Mouse (Mus musculus): ENCODE data around the gene Prkg1. TPM values are rescaled to one million over a fixed set of nuclear protein-coding genes. Genes with fewer than 3 reads are reported as not detected.

The Prkg1 gene
- total RNA-seq, 1 experiment from 2014 or later = 21.6 TPM

DNA sequence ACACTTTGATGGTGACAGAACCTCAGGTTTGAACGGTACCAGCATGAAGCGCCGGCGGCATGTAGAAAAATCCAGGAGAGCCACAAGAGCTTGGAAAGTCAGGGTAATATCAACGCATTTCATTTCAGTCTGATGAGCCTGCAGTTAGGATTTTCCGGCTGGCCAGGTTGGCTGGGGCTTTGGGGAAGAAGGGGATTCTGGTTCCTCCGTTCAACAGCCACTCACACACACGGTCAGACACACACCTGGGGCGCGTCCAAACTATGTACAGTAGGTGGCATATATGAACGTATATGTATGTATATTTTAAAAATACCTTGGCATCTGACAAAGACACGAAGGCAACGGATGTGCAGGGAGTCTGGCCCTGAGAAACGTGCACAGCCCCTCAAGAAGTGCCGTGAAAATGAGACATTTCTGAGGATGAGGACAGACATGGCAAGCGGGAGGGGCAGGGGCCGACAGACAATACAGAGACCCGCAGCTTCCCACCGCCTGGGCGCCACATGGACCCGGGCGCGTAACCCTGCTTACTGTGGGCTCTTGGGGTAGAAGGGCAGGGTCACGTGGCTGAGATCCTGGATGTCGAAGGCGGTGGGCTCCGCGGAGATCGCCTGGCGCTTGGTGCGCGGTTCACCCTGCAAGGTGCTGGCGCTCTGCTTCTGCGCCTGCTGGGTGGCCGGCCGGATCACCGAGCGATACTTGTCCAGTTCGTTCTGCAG lies 101.2 kb downstream of the Prkg1 start:
- ATAC-seq (replicated peaks in 1 of 2; ENCODE audit: insufficient read depth in 1 of 2, low FRiP score in 2 of 2, low TSS enrichment in 1 of 2, low read depth in 1 of 2, poor library complexity in 2 of 2, severe bottlenecking in 2 of 2) = peak; percentile 23 to 55; a peak in 3 of 4 replicates

GRCm38 (mm10) chr19:31662802-31663201 lies 102.0 kb downstream of the Prkg1 start:
- ATAC-seq (replicated peaks in 1 of 2; ENCODE audit: insufficient read depth in 1 of 2, low FRiP score in 2 of 2, low TSS enrichment in 1 of 2, low read depth in 1 of 2, poor library complexity in 2 of 2, severe bottlenecking in 2 of 2) = no peak

- ATAC-seq (replicated peaks in 1 of 2; ENCODE audit: insufficient read depth in 1 of 2, low FRiP score in 2 of 2, low TSS enrichment in 1 of 2, low read depth in 1 of 2, poor library complexity in 2 of 2, severe bottlenecking in 2 of 2) = no peak
Measured at GRCm38 (mm10) chr19:31658751-31659397, 106.0 kb downstream of the Prkg1 start.

GRCm38 (mm10) chr19:31656256-31656655 lies 108.6 kb downstream of the Prkg1 start:
- ATAC-seq (replicated peaks in 1 of 2; ENCODE audit: insufficient read depth in 1 of 2, low FRiP score in 2 of 2, low TSS enrichment in 1 of 2, low read depth in 1 of 2, poor library complexity in 2 of 2, severe bottlenecking in 2 of 2) = no peak

GRCm38 (mm10) chr19:31655826-31656225 lies 109.0 kb downstream of the Prkg1 start:
- ATAC-seq (replicated peaks in 1 of 2; ENCODE audit: insufficient read depth in 1 of 2, low FRiP score in 2 of 2, low TSS enrichment in 1 of 2, low read depth in 1 of 2, poor library complexity in 2 of 2, severe bottlenecking in 2 of 2) = no peak

DNA sequence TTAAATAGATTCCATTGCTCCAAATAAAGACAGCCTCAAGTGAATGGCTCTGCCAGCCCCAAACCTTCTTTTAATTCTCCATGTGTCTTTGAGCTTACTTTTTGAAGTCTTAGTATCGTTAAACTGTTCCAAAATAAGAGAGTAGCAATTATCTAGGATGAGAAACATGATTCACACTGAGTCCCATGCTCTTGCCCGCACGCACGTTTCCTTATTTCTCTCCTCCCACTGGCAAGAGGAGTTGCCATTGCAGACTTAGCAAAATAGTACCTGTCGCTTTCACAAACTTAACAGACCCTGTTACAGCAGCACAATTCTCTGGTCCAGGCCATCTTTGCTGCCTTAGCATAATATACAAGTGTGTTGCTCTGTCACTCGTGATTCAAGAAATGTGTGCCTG lies 110.8 kb downstream of the Prkg1 start:
- ATAC-seq (replicated peaks in 1 of 2; ENCODE audit: insufficient read depth in 1 of 2, low FRiP score in 2 of 2, low TSS enrichment in 1 of 2, low read depth in 1 of 2, poor library complexity in 2 of 2, severe bottlenecking in 2 of 2) = no peak

DNA sequence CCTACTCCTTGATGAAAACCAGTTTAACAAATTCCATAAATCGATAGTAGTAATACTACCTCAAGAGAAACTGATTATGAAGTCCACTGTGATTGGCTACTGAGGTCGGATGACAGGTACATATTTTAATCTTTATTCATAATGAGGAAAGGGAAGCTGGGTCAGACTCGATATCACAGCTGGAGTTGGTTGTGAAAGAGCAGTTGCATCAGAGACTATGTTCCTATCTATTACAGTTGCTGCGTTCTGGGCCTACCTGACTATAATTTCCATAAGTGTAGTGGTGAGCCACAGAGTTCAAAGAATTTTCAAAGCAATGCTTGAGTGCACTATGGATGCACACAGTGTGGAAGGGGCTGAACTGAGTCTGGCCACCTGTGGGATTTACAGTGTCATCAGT lies 114.4 kb downstream of the Prkg1 start:
- ATAC-seq (replicated peaks in 1 of 2; ENCODE audit: insufficient read depth in 1 of 2, low FRiP score in 2 of 2, low TSS enrichment in 1 of 2, low read depth in 1 of 2, poor library complexity in 2 of 2, severe bottlenecking in 2 of 2) = no peak

DNA sequence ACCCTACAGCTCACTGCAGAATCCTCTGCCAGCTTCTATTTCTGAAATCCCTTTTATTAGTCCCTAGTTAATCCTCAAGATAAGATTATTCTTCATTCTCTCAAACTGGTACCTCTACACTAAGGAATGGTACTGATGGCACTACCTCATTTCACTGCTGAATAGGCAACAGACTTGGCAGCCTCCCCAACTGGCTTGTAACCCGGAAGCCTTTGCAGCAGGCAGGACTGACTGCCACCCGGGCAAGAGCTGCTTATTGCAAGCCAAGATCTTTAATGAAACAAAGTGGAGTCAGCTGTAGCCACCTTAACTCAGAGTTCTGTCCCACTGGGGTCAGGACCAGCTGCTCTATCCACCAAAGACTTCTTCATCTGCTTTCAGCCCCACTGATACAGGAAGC lies 117.3 kb downstream of the Prkg1 start:
- ATAC-seq (replicated peaks in 1 of 2; ENCODE audit: insufficient read depth in 1 of 2, low FRiP score in 2 of 2, low TSS enrichment in 1 of 2, low read depth in 1 of 2, poor library complexity in 2 of 2, severe bottlenecking in 2 of 2) = no peak

GRCm38 (mm10) chr19:31630899-31631869 lies 133.6 kb downstream of the Prkg1 start:
- no peak for ATAC-seq (replicated peaks in 1 of 2; ENCODE audit: insufficient read depth in 1 of 2, low FRiP score in 2 of 2, low TSS enrichment in 1 of 2, low read depth in 1 of 2, poor library complexity in 2 of 2, severe bottlenecking in 2 of 2)

DNA sequence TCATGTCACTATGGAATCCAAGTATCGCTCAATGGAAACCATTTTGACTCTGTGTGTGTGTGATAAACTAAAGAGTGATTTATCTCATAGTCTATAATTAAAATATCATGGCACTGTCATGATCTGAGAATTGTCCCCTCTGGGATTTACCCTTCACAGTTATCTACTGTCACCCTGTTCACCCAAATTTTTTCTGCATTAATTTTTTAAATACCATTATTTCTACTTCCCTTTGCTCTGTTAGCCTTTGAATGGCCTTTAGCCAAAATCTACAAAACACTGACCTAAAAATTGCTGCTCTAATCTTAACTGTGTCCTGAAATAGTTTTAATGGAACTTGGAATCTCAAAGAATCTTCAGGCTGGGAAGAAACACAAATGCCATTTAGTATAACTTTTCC lies 143.1 kb downstream of the Prkg1 start:
- ATAC-seq (replicated peaks in 1 of 2; ENCODE audit: insufficient read depth in 1 of 2, low FRiP score in 2 of 2, low TSS enrichment in 1 of 2, low read depth in 1 of 2, poor library complexity in 2 of 2, severe bottlenecking in 2 of 2) = no peak

GRCm38 (mm10) chr19:31616830-31617229 lies 148.0 kb downstream of the Prkg1 start:
- ATAC-seq (replicated peaks in 1 of 2; ENCODE audit: insufficient read depth in 1 of 2, low FRiP score in 2 of 2, low TSS enrichment in 1 of 2, low read depth in 1 of 2, poor library complexity in 2 of 2, severe bottlenecking in 2 of 2) = no peak

- ATAC-seq (replicated peaks in 1 of 2; ENCODE audit: insufficient read depth in 1 of 2, low FRiP score in 2 of 2, low TSS enrichment in 1 of 2, low read depth in 1 of 2, poor library complexity in 2 of 2, severe bottlenecking in 2 of 2) = no peak
Measured at GRCm38 (mm10) chr19:31616159-31616558, 148.7 kb downstream of the Prkg1 start.

DNA sequence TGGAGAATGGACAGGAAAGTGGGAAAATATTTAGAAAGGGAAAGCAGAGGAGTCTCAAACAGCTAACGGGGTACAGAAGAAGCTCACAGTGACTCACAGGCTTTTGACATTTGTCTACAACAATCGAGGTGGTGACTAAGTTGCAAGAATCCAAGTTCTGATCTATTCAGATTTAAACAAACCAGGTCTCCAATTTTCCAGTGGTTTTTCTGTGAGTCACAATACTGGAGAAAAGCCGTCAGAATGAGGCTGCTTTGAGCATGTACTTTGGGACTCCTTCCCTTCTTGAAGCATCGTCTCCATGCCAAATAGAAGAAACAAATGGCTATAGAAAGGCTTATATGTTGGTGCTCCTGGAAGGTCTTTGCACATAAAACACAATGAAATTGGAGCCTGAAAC lies 151.7 kb downstream of the Prkg1 start:
- ATAC-seq (replicated peaks in 1 of 2; ENCODE audit: insufficient read depth in 1 of 2, low FRiP score in 2 of 2, low TSS enrichment in 1 of 2, low read depth in 1 of 2, poor library complexity in 2 of 2, severe bottlenecking in 2 of 2) = no peak

- peak; percentile 82 to 85 for ATAC-seq (replicated peaks in 1 of 2; ENCODE audit: insufficient read depth in 1 of 2, low FRiP score in 2 of 2, low TSS enrichment in 1 of 2, low read depth in 1 of 2, poor library complexity in 2 of 2, severe bottlenecking in 2 of 2)
Measured at GRCm38 (mm10) chr19:31602578-31602977, 162.3 kb downstream of the Prkg1 start.

- no peak for ATAC-seq (replicated peaks in 1 of 2; ENCODE audit: insufficient read depth in 1 of 2, low FRiP score in 2 of 2, low TSS enrichment in 1 of 2, low read depth in 1 of 2, poor library complexity in 2 of 2, severe bottlenecking in 2 of 2)
Measured at GRCm38 (mm10) chr19:31594011-31594410, 170.8 kb downstream of the Prkg1 start.

GRCm38 (mm10) chr19:31590701-31591100 lies 174.1 kb downstream of the Prkg1 start:
- ATAC-seq (replicated peaks in 1 of 2; ENCODE audit: insufficient read depth in 1 of 2, low FRiP score in 2 of 2, low TSS enrichment in 1 of 2, low read depth in 1 of 2, poor library complexity in 2 of 2, severe bottlenecking in 2 of 2) = no peak

GRCm38 (mm10) chr19:31577092-31577491 lies 187.7 kb downstream of the Prkg1 start:
- no peak for ATAC-seq (replicated peaks in 1 of 2; ENCODE audit: insufficient read depth in 1 of 2, low FRiP score in 2 of 2, low TSS enrichment in 1 of 2, low read depth in 1 of 2, poor library complexity in 2 of 2, severe bottlenecking in 2 of 2)

DNA sequence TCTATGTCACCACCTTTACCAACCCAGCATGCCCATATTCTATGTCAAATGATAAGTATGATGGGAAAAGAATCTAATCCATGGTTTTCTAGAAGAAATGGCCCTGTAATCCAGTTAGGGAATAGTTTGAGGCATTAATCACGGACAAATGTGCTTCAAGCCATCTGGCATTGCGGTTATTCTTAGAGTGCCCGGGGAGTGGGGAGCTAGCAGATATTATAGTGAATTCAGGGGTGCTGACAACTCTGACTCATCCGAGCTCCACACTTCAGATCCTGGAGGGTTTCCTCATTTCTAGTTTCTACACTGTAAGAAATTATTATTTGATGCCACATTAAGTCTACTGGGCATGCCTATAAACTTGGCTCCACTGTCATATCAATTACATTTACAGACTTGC lies 200.5 kb downstream of the Prkg1 start:
- ATAC-seq (replicated peaks in 1 of 2; ENCODE audit: insufficient read depth in 1 of 2, low FRiP score in 2 of 2, low TSS enrichment in 1 of 2, low read depth in 1 of 2, poor library complexity in 2 of 2, severe bottlenecking in 2 of 2) = no peak
